Mouse (Mus musculus): ENCODE data around the gene Parva. TPM values are rescaled to one million over a fixed set of nuclear protein-coding genes. Genes with fewer than 3 reads are reported as not detected.

The Parva gene
- polyA plus RNA-seq, 1 experiment from 2014 or later, result 47.2 TPM

Other genes starting within 250 kb of the Parva start
- gene Mical2, start 201.6 kb upstream of the Parva start, polyA plus RNA-seq (2014; fragmentation: Nextera tagmentation; extraction: Ambion mirVana), result 1.2 and 1.7 TPM in 2 replicates